Mouse (Mus musculus) megakaryocyte, embryonic 14.5 days (primary cell): Measurements from ENCODE around the gene Ifi27l2b. TPM values are rescaled to one million over a fixed set of nuclear protein-coding genes. Genes with fewer than 3 reads are reported as not detected.

Experiments used
- H3K27me3 ChIP-seq: replicated peaks from 2 replicates; pipeline ENCODE3; 2012; ENCODE audit warnings: inconsistent platforms
- H3K36me3 ChIP-seq: replicated peaks from 2 replicates; pipeline ENCODE3; 2012; ENCODE audit warnings: low read length, inconsistent platforms, mixed read lengths
- H3K4me1 ChIP-seq: 2 replicates; pipeline ENCODE4 v1.6.1; 2012; ENCODE audit warnings: inconsistent platforms
- H3K4me3 ChIP-seq: replicated peaks from 2 replicates; pipeline ENCODE3; 2012; ENCODE audit warnings: moderate library complexity, mild to moderate bottlenecking, inconsistent platforms
- H3K9me3 ChIP-seq: 2 replicates; pipeline ENCODE4 v1.6.1; 2012; ENCODE audit warnings: inconsistent platforms
- FLI1 ChIP-seq: IDR thresholded peaks from 2 replicates; pipeline ENCODE4 v1.6.1; 2012; ENCODE audit warnings: low read length, inconsistent platforms, mixed read lengths
- GATA1 ChIP-seq: IDR thresholded peaks from 3 replicates; pipeline ENCODE4 v1.6.1; 2012; ENCODE audit warnings: mixed read lengths, low read length, inconsistent platforms, borderline replicate concordance
- polyA plus RNA-seq: library from polyadenylated mRNA; stranded (reverse); fragments of >175 nt; gene quantifications from 2 replicates; pipeline ENCODE4 v1.2.3, GENCODE M21; 2012; ENCODE audit warnings: low replicate concordance; ENCODE audit not compliant: insufficient read depth

Ifi27l2b gene
- polyA plus RNA-seq = not detected in 2 replicates

- H3K27me3 ChIP-seq = peaks cover 6% of the 10 kb centered on the region
- H3K36me3 ChIP-seq = no peaks in the 10 kb centered on the region
- TF ChIP-seq FLI1 (no peak), GATA1 (no peak)
- H3K4me3 ChIP-seq = no peak within 1 kb of the TSS
- H3K9me3 ChIP-seq = no peaks in the 10 kb centered on the region
- H3K4me1 ChIP-seq = no peaks in the 10 kb centered on the region
Measured at GRCm38 (mm10) chr12:103457140-103457539, at the start of gene Ifi27l2b. Ifi27l2b (minus strand) TSS chr12:103457223.

DNA sequence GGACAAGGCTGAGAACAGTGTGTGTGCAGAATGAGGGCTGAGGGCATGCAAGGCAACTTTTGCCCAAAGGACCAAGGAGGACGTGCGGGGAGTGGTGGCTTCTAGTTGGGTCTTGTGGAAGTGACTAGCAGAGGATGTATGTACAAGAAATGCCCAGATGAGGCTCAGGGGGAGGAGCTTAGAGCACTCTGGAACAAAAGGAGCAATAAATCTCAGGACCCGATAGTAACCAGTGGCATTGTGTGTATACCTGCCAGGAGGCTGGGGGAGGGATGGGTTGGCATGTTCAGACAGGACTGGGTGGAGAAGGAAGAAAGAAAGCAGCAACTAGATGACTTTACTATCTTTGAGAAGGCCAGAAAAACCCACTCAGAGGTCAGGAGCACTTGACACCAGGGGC, 47.4 kb upstream of the Ifi27l2b start:
- Histone ChIP-seq H3K4me3 (no peak overlapping the region), H3K4me1 (no peaks in the 10 kb centered on the region), H3K9me3 (peaks cover 18% of the 10 kb centered on the region), H3K36me3 (no peaks in the 10 kb centered on the region), H3K27me3 (peaks cover 10% of the 10 kb centered on the region)
- TF ChIP-seq GATA1 = no peak
- no peak for TF ChIP-seq FLI1

DNA sequence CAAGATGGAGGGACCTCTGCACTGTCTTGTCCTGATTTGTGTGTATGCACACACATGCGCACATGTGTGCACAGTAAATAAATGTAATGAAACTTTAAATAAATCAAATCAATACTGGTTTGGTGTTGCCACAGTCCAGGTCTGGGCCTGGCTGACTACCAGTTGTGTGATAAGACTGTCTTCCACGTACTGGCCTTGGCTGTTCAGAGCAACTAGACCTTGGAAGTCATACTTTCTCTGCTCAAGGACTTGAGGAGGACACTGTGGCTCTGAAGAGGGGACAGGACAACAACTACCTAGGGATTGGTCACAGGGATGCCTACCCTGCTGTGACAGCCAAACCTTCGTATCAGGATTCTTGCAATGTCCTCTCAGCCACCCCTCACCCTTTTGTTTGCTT, 46.3 kb upstream of the Ifi27l2b start:
- no peak for TF ChIP-seq FLI1
- TF ChIP-seq GATA1 = no peak
- H3K4me1 ChIP-seq = peaks cover 5% of the 10 kb centered on the region; the same call in 1 of the 2 replicates

DNA sequence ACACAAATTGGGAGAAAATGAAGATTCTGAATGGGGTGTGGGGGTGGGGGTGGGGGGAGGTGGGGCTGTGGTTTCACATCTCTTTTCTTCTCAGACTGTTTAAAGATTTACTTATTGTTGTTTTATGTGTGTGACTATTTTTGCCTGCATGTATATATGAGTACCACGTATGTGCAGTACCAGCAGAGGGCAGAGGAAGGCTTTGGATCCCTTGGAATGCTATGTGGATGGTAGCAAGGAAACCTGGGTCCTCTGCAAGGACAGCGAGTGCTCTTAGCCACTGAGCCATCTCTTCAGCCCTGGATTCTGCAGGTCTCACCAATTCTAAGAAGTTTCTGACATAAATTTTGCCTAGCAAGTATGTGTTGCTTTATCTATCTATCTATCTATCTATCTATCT, 42.2 kb upstream of the Ifi27l2b start:
- TF ChIP-seq GATA1 = no peak
- Histone ChIP-seq H3K4me3 (no peak overlapping the region), H3K9me3 (peaks cover 35% of the 10 kb centered on the region), H3K27me3 (peaks cover 6% of the 10 kb centered on the region), H3K36me3 (no peaks in the 10 kb centered on the region), H3K4me1 (peaks cover 10% of the 10 kb centered on the region)

More for the DNA sequence above, 46.3 kb upstream of the Ifi27l2b start:
- Histone ChIP-seq H3K36me3 (no peaks in the 10 kb centered on the region), H3K9me3 (peaks cover 27% of the 10 kb centered on the region), H3K27me3 (peaks cover 10% of the 10 kb centered on the region), H3K4me3 (no peak overlapping the region)

- peaks cover 13% of the 10 kb centered on the region for H3K4me1 ChIP-seq
- no peaks in the 10 kb centered on the region for H3K36me3 ChIP-seq
- peaks cover 35% of the 10 kb centered on the region for H3K9me3 ChIP-seq
- H3K27me3 ChIP-seq = peaks cover 2% of the 10 kb centered on the region
- TF ChIP-seq GATA1 (no peak), FLI1 (no peak)
- no peak overlapping the region for H3K4me3 ChIP-seq
Measured at GRCm38 (mm10) chr12:103498768-103499167, 41.7 kb upstream of the Ifi27l2b start.

GRCm38 (mm10) chr12:103494486-103494885, 37.5 kb upstream of the Ifi27l2b start:
- Histone ChIP-seq H3K36me3 (no peaks in the 10 kb centered on the region), H3K4me3 (no peak overlapping the region), H3K27me3 (peaks cover 2% of the 10 kb centered on the region), H3K9me3 (peaks cover 17% of the 10 kb centered on the region), H3K4me1 (peaks cover 49% of the 10 kb centered on the region)
- TF ChIP-seq FLI1 (no peak), GATA1 (no peak)

- H3K27me3 ChIP-seq = peaks cover 2% of the 10 kb centered on the region
- peaks cover 51% of the 10 kb centered on the region for H3K4me1 ChIP-seq
- TF ChIP-seq FLI1 = no peak
- H3K36me3 ChIP-seq = no peaks in the 10 kb centered on the region
- H3K4me3 ChIP-seq = no peak overlapping the region
- peaks cover 4% of the 10 kb centered on the region; the same call in 1 of the 2 replicates for H3K9me3 ChIP-seq
Measured at GRCm38 (mm10) chr12:103492767-103493166, 35.7 kb upstream of the Ifi27l2b start.

DNA sequence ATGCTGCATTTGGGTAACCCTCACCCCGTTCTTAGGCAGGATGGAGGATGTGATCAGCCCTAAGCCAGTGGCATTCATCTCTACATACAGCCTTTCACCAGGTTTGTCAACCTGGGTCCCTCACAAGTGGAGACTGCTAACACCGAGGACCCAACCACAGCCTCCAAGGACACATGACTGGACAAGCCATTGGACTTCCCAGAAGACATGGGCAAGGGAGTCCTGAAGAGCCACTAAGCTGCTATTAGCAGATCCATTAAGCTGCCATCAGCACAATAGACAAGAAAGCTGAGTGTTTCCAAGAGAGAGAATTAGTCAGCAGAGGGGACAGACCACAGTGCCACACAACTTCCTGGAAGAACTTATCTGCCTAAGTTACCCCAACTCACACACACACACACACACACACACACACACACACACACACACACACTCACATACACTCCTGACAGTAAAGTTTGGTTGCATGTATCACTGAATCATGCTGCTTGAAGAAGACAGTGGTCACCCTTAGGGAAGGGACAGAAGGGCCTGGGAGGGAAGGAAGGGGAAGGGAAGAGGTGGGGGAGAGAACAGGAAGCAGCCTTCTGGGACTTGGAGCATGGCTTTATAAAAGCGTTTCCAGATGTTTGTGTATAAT, 34.2 kb upstream of the Ifi27l2b start:
- peaks cover 60% of the 10 kb centered on the region for H3K4me1 ChIP-seq
- peak overlapping the region; percentile 72 for H3K4me3 ChIP-seq
- H3K27me3 ChIP-seq = peaks cover 13% of the 10 kb centered on the region
- H3K9me3 ChIP-seq = no peaks in the 10 kb centered on the region
- H3K36me3 ChIP-seq = no peaks in the 10 kb centered on the region
- TF ChIP-seq GATA1 (no peak), FLI1 (no peak)

DNA sequence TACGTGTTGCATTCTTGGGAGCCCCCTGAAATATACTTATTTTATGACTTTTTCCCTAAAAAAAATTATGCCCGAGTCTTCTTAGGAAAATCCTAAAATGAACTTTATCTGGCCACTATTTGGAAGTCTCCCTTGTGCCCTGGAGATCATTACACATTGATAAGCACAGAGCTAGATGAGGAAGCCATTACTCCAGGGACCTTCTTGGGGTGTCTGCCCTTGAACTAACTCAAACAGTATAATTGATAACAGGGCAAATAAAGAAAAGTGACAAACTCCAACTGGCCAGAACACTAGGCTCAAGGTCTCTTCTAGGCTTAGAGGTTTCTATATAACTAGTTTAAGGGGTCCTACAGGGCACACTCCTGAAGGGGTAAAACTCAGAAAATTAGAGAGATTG, 30.7 kb upstream of the Ifi27l2b start:
- Histone ChIP-seq H3K4me1 (peaks cover 43% of the 10 kb centered on the region), H3K4me3 (no peak overlapping the region), H3K36me3 (no peaks in the 10 kb centered on the region), H3K9me3 (no peaks in the 10 kb centered on the region), H3K27me3 (peaks cover 28% of the 10 kb centered on the region)
- TF ChIP-seq FLI1 (no peak), GATA1 (no peak)

DNA sequence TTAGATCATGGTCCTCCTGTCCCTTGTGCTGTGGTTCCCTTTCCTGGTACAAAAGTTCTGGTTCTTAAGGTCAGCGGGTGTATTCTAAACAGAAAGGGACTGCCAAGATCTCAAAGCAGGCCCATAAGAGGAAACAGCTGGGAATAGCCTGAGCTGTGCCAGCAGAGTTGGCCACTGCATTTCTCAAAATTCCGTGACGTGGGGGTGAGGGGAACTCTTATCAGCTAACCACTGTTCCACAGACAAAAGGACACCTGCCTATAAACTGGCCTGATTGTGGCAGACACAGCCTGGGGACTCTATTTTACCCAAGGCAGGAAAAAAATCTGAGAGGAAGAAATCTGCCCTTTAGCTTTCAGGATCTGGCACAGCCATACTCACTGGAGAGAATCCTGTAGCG, 30.3 kb upstream of the Ifi27l2b start:
- Histone ChIP-seq H3K36me3 (no peaks in the 10 kb centered on the region), H3K4me3 (no peak overlapping the region), H3K4me1 (peaks cover 39% of the 10 kb centered on the region), H3K27me3 (peaks cover 31% of the 10 kb centered on the region), H3K9me3 (no peaks in the 10 kb centered on the region)
- no peak for TF ChIP-seq GATA1
- no peak for TF ChIP-seq FLI1
